Mouse (Mus musculus): ENCODE data around the gene Riok1. TPM values are rescaled to one million over a fixed set of nuclear protein-coding genes. Genes with fewer than 3 reads are reported as not detected.

Riok1 gene
- polyA plus RNA-seq, 1 experiment from 2014 or later: 53.3 TPM

- TF ChIP-seq CTCF (IDR thresholded peaks at IDR 0.05; ENCODE audit: low read depth): no peak
- H3K9me3 ChIP-seq (ENCODE audit: low read depth, low read length): no peaks in the 10 kb centered on the region
- DNase-seq (no peak), ATAC-seq (ENCODE audit: insufficient read depth) (no peak)
- 60% methylated on average over 3 of the region's 3 CpGs for WGBS
- no peak overlapping the region for H3K9ac ChIP-seq
- H3K4me2 ChIP-seq: no peak overlapping the region
- H3K36me3 ChIP-seq (ENCODE audit: insufficient read depth): no peaks in the 10 kb centered on the region
- no peak overlapping the region for H3K4me3 ChIP-seq (ENCODE audit: low read depth, low read length)
- H3K4me1 ChIP-seq (ENCODE audit: insufficient read depth): no peaks in the 10 kb centered on the region
- H3K27ac ChIP-seq (ENCODE audit: low read depth): no peak overlapping the region
- H3K27me3 ChIP-seq (ENCODE audit: insufficient read depth, low read length): no peaks in the 10 kb centered on the region
Observed at GRCm38 (mm10) chr13:38018791-38019190, 18.0 kb upstream of the Riok1 start.

- WGBS: 43% methylated on average over 4 of the region's 4 CpGs
- no peaks in the 10 kb centered on the region for H3K4me1 ChIP-seq (ENCODE audit: insufficient read depth)
- H3K9ac ChIP-seq: no peak overlapping the region
- TF ChIP-seq CTCF (IDR thresholded peaks at IDR 0.05; ENCODE audit: low read depth): peak; percentile 22
- DNase-seq (no peak), ATAC-seq (ENCODE audit: insufficient read depth) (no peak)
- no peak overlapping the region for H3K27ac ChIP-seq (ENCODE audit: low read depth)
- no peaks in the 10 kb centered on the region for H3K27me3 ChIP-seq (ENCODE audit: insufficient read depth, low read length)
- H3K9me3 ChIP-seq (ENCODE audit: low read depth, low read length): no peaks in the 10 kb centered on the region
- no peak overlapping the region for H3K4me2 ChIP-seq
- no peak overlapping the region for H3K4me3 ChIP-seq (ENCODE audit: low read depth, low read length)
- no peaks in the 10 kb centered on the region for H3K36me3 ChIP-seq (ENCODE audit: insufficient read depth)
Observed at GRCm38 (mm10) chr13:38025874-38026273, 10.9 kb upstream of the Riok1 start.

GRCm38 (mm10) chr13:38027618-38028248, 9.1 kb upstream of the Riok1 start:
- Histone ChIP-seq H3K27ac (ENCODE audit: low read depth) (no peak overlapping the region), H3K36me3 (ENCODE audit: insufficient read depth) (no peaks in the 10 kb centered on the region), H3K9me3 (ENCODE audit: low read depth, low read length) (no peaks in the 10 kb centered on the region), H3K4me1 (ENCODE audit: insufficient read depth) (no peaks in the 10 kb centered on the region), H3K27me3 (ENCODE audit: insufficient read depth, low read length) (no peaks in the 10 kb centered on the region), H3K4me2 (no peak overlapping the region), H3K4me3 (ENCODE audit: low read depth, low read length) (no peak overlapping the region), H3K9ac (no peak overlapping the region)
- no peak for TF ChIP-seq CTCF (IDR thresholded peaks at IDR 0.05; ENCODE audit: low read depth)
- no peak for DNase-seq
- no peak for ATAC-seq (ENCODE audit: insufficient read depth)
- WGBS: 62% methylated on average over 6 of the region's 6 CpGs

GRCm38 (mm10) chr13:38028407-38028806, 8.4 kb upstream of the Riok1 start:
- no peaks in the 10 kb centered on the region for H3K27me3 ChIP-seq (ENCODE audit: insufficient read depth, low read length)
- H3K4me3 ChIP-seq (ENCODE audit: low read depth, low read length): no peak overlapping the region
- 64% methylated on average over 4 of the region's 4 CpGs for WGBS
- H3K9me3 ChIP-seq (ENCODE audit: low read depth, low read length): no peaks in the 10 kb centered on the region
- DNase-seq: no peak
- no peaks in the 10 kb centered on the region for H3K4me1 ChIP-seq (ENCODE audit: insufficient read depth)
- no peak overlapping the region for H3K4me2 ChIP-seq
- no peaks in the 10 kb centered on the region for H3K36me3 ChIP-seq (ENCODE audit: insufficient read depth)
- H3K9ac ChIP-seq: no peak overlapping the region
- H3K27ac ChIP-seq (ENCODE audit: low read depth): no peak overlapping the region
- ATAC-seq (ENCODE audit: insufficient read depth): no peak
- TF ChIP-seq CTCF (IDR thresholded peaks at IDR 0.05; ENCODE audit: low read depth): no peak

GRCm38 (mm10) chr13:38037044-38037687, 371 bp downstream of the Riok1 start, which contains the start of gene Cage1:
Gene Cage1, minus strand, starts transcription at chr13:38037069.
- Histone ChIP-seq H3K27ac (ENCODE audit: low read depth) (peak within 1 kb of the TSS; percentile 81), H3K27me3 (ENCODE audit: insufficient read depth, low read length) (no peaks in the 10 kb centered on the region)
- under 1% methylated on average over 47 of the region's 47 CpGs for WGBS

GRCm38 (mm10) chr13:38037811-38038210, 1.0 kb downstream of the Riok1 start:
- H3K27ac ChIP-seq (ENCODE audit: low read depth): no peak overlapping the region
- H3K27me3 ChIP-seq (ENCODE audit: insufficient read depth, low read length): no peaks in the 10 kb centered on the region
- ATAC-seq (ENCODE audit: insufficient read depth): no peak
- TF ChIP-seq CTCF (IDR thresholded peaks at IDR 0.05; ENCODE audit: low read depth): no peak
- H3K4me3 ChIP-seq (ENCODE audit: low read depth, low read length): peak overlapping the region; percentile 77
- DNase-seq: peak; percentile 8
- peak overlapping the region; percentile 85 for H3K9ac ChIP-seq
- no peaks in the 10 kb centered on the region for H3K9me3 ChIP-seq (ENCODE audit: low read depth, low read length)
- peaks cover 32% of the 10 kb centered on the region for H3K36me3 ChIP-seq (ENCODE audit: insufficient read depth)
- peak overlapping the region; percentile 94 for H3K4me2 ChIP-seq
- WGBS: 28% methylated on average over 12 of the region's 12 CpGs
- H3K4me1 ChIP-seq (ENCODE audit: insufficient read depth): 0 out of 2 replicates have a peak, but pooled peaks cover 5% of the 10 kb centered on the region

More at GRCm38 (mm10) chr13:38037044-38037687, 371 bp downstream of the Riok1 start, which contains the start of gene Cage1:
- DNase-seq (peak; percentile 99), ATAC-seq (ENCODE audit: insufficient read depth) (peak; percentile 96)
- no peaks in the 10 kb centered on the region for H3K9me3 ChIP-seq (ENCODE audit: low read depth, low read length)
- peak within 1 kb of the TSS; percentile 94 for H3K4me2 ChIP-seq
- H3K9ac ChIP-seq: peak within 1 kb of the TSS; percentile 85
- TF ChIP-seq CTCF (IDR thresholded peaks at IDR 0.05; ENCODE audit: low read depth): peak; percentile 45
- H3K36me3 ChIP-seq (ENCODE audit: insufficient read depth): peaks cover 27% of the 10 kb centered on the region
- peak within 1 kb of the TSS; percentile 77 for H3K4me3 ChIP-seq (ENCODE audit: low read depth, low read length)
- H3K4me1 ChIP-seq (ENCODE audit: insufficient read depth): 0 out of 2 replicates have a peak, but pooled peaks cover 5% of the 10 kb centered on the region

- no peak overlapping the region for H3K9ac ChIP-seq
- H3K9me3 ChIP-seq (ENCODE audit: low read depth, low read length): no peaks in the 10 kb centered on the region
- no peaks in the 10 kb centered on the region for H3K4me1 ChIP-seq (ENCODE audit: insufficient read depth)
- H3K4me2 ChIP-seq: no peak overlapping the region
- no peak overlapping the region for H3K4me3 ChIP-seq (ENCODE audit: low read depth, low read length)
- no peaks in the 10 kb centered on the region for H3K27me3 ChIP-seq (ENCODE audit: insufficient read depth, low read length)
- peaks cover 99% of the 10 kb centered on the region for H3K36me3 ChIP-seq (ENCODE audit: insufficient read depth)
- DNase-seq: no peak
- no peak overlapping the region for H3K27ac ChIP-seq (ENCODE audit: low read depth)
- no peak for ATAC-seq (ENCODE audit: insufficient read depth)
- TF ChIP-seq CTCF (IDR thresholded peaks at IDR 0.05; ENCODE audit: low read depth): no peak
- 58% methylated on average over 3 of the region's 3 CpGs for WGBS
Observed at GRCm38 (mm10) chr13:38049888-38050287, 13.1 kb downstream of the Riok1 start.
